Mouse (Mus musculus) liver, embryonic 11.5 days (tissue): Measurements from ENCODE around the gene Kif18b. TPM values are rescaled to one million over a fixed set of nuclear protein-coding genes. Genes with fewer than 3 reads are reported as not detected.

Experiments used
- polyA plus RNA-seq: library from polyadenylated mRNA; unstranded; fragments of >200 nt; fragmentation: Nextera tagmentation; extraction: Ambion mirVana; gene quantifications from 2 replicates; pipeline ENCODE4 v1.2.1, GENCODE M21; 2014

Gene Kif18b
- polyA plus RNA-seq, 1 experiment from 2014 or later: 10.3 TPM

Other genes starting within 250 kb of the Kif18b start
- gene Ccdc43, start 227.3 kb downstream of the Kif18b start, polyA plus RNA-seq: 39.9 and 42.5 TPM in 2 replicates
- gene Adam11, start 163.7 kb downstream of the Kif18b start, polyA plus RNA-seq: 1.4 and 2.0 TPM in 2 replicates
- gene Gjc1, start 105.4 kb downstream of the Kif18b start, polyA plus RNA-seq: 20.8 and 21.7 TPM in 2 replicates
- not detected in 2 replicates for gene Higd1b, start 89.3 kb downstream of the Kif18b start, polyA plus RNA-seq
- 259 and 279 TPM in 2 replicates for gene Eftud2, start 44.1 kb downstream of the Kif18b start, polyA plus RNA-seq
- 0.78 and 1.1 TPM in 2 replicates for gene Ccdc103, start 43.9 kb downstream of the Kif18b start, polyA plus RNA-seq
- gene Fam187a, start 40.0 kb downstream of the Kif18b start, polyA plus RNA-seq: not detected in 2 replicates
- gene Gfap, start 24.2 kb downstream of the Kif18b start, polyA plus RNA-seq: 2.4 and 2.8 TPM in 2 replicates
- 0.78 and 1.1 TPM in 2 replicates for gene C1ql1, start 21.6 kb upstream of the Kif18b start, polyA plus RNA-seq
- 67.8 and 74.6 TPM in 2 replicates for gene Nmt1, start 103.1 kb upstream of the Kif18b start, polyA plus RNA-seq
- 109 and 114 TPM in 2 replicates for gene Dcakd, start 103.2 kb upstream of the Kif18b start, polyA plus RNA-seq
- gene Plcd3, start 176.5 kb upstream of the Kif18b start, polyA plus RNA-seq: 1.1 and 1.3 TPM in 2 replicates
- gene Acbd4, start 176.6 kb upstream of the Kif18b start, polyA plus RNA-seq: 24.5 and 30.7 TPM in 2 replicates
- 4.6 and 6.1 TPM in 2 replicates for gene Hexim1, start 191.1 kb upstream of the Kif18b start, polyA plus RNA-seq
- 11.9 and 13.8 TPM in 2 replicates for gene Hexim2, start 207.3 kb upstream of the Kif18b start, polyA plus RNA-seq
- 6.3 and 6.9 TPM in 2 replicates for gene Fmnl1, start 246.0 kb upstream of the Kif18b start, polyA plus RNA-seq